Mouse (Mus musculus) neural tube, embryonic 14.5 days (tissue): ENCODE measurements around the gene Mindy2. TPM values are rescaled to one million over a fixed set of nuclear protein-coding genes. Genes with fewer than 3 reads are reported as not detected.
A peak's percentile ranks its signal among the peaks of the same experiment; 100 is the strongest.

Source experiments
- ATAC-seq: fragments of 200-750 bp; cut with Nextera tagmentation; 2 replicates; pipeline ENCODE4 v1.8.0; 2017; ENCODE audit warnings: low read depth, mild to moderate bottlenecking, moderate TSS enrichment, moderate library complexity
- H3K27ac ChIP-seq: fragments of 300-500 bp; sonication (generic); 2 replicates; pipeline ENCODE4 v1.5.1; 2014; ENCODE audit warnings: low read depth, mild to moderate bottlenecking, control low read depth, low read length, moderate library complexity, mixed read lengths
- H3K27me3 ChIP-seq: fragments of 300-500 bp; sonication (generic); 2 replicates; pipeline ENCODE4 v1.6.1; 2014; ENCODE audit warnings: low read length; ENCODE audit not compliant: control insufficient read depth, insufficient read depth
- H3K36me3 ChIP-seq: fragments of 300-500 bp; sonication (generic); 2 replicates; pipeline ENCODE4 v1.6.1; 2014; ENCODE audit warnings: low read length, mixed read lengths; ENCODE audit not compliant: control insufficient read depth, insufficient read depth
- H3K4me1 ChIP-seq: fragments of 300-500 bp; sonication (generic); 2 replicates; pipeline ENCODE4 v1.6.1; 2014; ENCODE audit warnings: low read length; ENCODE audit not compliant: control insufficient read depth, insufficient read depth
- H3K4me2 ChIP-seq: fragments of 300-500 bp; sonication (generic); 2 replicates; pipeline ENCODE4 v1.6.1; 2014; ENCODE audit warnings: mild to moderate bottlenecking, low read depth, low read length, control low read depth
- H3K4me3 ChIP-seq: fragments of 300-500 bp; sonication (generic); 2 replicates; pipeline ENCODE4 v1.5.1; 2014; ENCODE audit warnings: low read depth, low read length, control low read depth, mixed read lengths
- H3K9ac ChIP-seq: fragments of 300-500 bp; sonication (generic); replicated peaks from 2 replicates; pipeline ENCODE4 v1.6.1; 2014; ENCODE audit warnings: low read depth, mild to moderate bottlenecking, control low read depth, low read length, mixed read lengths
- H3K9me3 ChIP-seq: fragments of 300-500 bp; sonication (generic); 2 replicates; pipeline ENCODE4 v1.6.1; 2016; ENCODE audit warnings: low read length; ENCODE audit not compliant: control insufficient read depth
- WGBS: fragments of 180-500 bp; shearing (Covaris S2); extraction: QIAGEN DNeasy Blood & Tissue Kit; methylation state at CpG from one replicate; pipeline ENCODE4 v1.1.7; 2014; 5-methylcytosine and 5-hydroxymethylcytosine counted together
- polyA plus RNA-seq: library from polyadenylated mRNA; unstranded; fragments of >200 nt; fragmentation: Nextera tagmentation; extraction: Ambion mirVana; gene quantifications from 2 replicates; pipeline ENCODE4 v1.2.1, GENCODE M21; 2014

Gene Mindy2
- polyA plus RNA-seq, 1 experiment from 2014 or later = 20.4 TPM

GRCm38 (mm10) chr9:70688301-70688968 is 31.5 kb upstream of the Mindy2 start:
- H3K4me1 ChIP-seq = no peaks in the 10 kb centered on the region
- H3K27ac ChIP-seq = no peak overlapping the region
- no peak for ATAC-seq
- H3K27me3 ChIP-seq = no peaks in the 10 kb centered on the region
- 91% methylated on average over 2 of the region's 2 CpGs for WGBS
- no peaks in the 10 kb centered on the region for H3K36me3 ChIP-seq
- H3K9ac ChIP-seq = no peak overlapping the region
- H3K4me3 ChIP-seq = no peak overlapping the region
- no peak overlapping the region for H3K4me2 ChIP-seq
- no peaks in the 10 kb centered on the region for H3K9me3 ChIP-seq

- Histone ChIP-seq H3K4me1 (peaks cover 21% of the 10 kb centered on the region), H3K9ac (no peak overlapping the region), H3K36me3 (no peaks in the 10 kb centered on the region), H3K4me3 (no peak overlapping the region), H3K27ac (no peak overlapping the region), H3K4me2 (no peak overlapping the region), H3K27me3 (no peaks in the 10 kb centered on the region), H3K9me3 (no peaks in the 10 kb centered on the region)
- WGBS = 91% methylated on average over 1 of the region's 1 CpGs
- ATAC-seq = no peak
These were observed 25.2 kb upstream of the Mindy2 start for GRCm38 (mm10) chr9:70682202-70682601.

- Histone ChIP-seq H3K4me1 (peaks cover 21% of the 10 kb centered on the region), H3K27ac (peak overlapping the region; percentile 93), H3K9ac (peak overlapping the region; percentile 92), H3K27me3 (no peaks in the 10 kb centered on the region), H3K36me3 (no peaks in the 10 kb centered on the region), H3K9me3 (no peaks in the 10 kb centered on the region), H3K4me3 (peak overlapping the region; percentile 97), H3K4me2 (peak overlapping the region; percentile 86)
- WGBS = under 1% methylated on average over 83 of the region's 103 CpGs
- ATAC-seq = no peak; the same call in none of the 2 replicates
These were observed 22.4 kb upstream of the Mindy2 start for GRCm38 (mm10) chr9:70679132-70680091.

- Histone ChIP-seq H3K27ac (peak within 1 kb of the TSS; percentile 93), H3K27me3 (no peaks in the 10 kb centered on the region), H3K9ac (peak within 1 kb of the TSS; percentile 92), H3K4me1 (peaks cover 21% of the 10 kb centered on the region), H3K4me3 (peak within 1 kb of the TSS; percentile 97), H3K9me3 (no peaks in the 10 kb centered on the region), H3K36me3 (no peaks in the 10 kb centered on the region), H3K4me2 (peak within 1 kb of the TSS; percentile 86)
- ATAC-seq = peak; percentile 99
- WGBS = under 1% methylated on average over 41 of the region's 48 CpGs
These were observed 21.7 kb upstream of the Mindy2 start, which contains the start of gene Adam10 for GRCm38 (mm10) chr9:70678682-70679131. Gene Adam10 (plus strand): TSS chr9:70678997.

GRCm38 (mm10) chr9:70675961-70676360 is 19.0 kb upstream of the Mindy2 start:
- Histone ChIP-seq H3K4me2 (no peak overlapping the region), H3K9ac (no peak overlapping the region), H3K4me3 (no peak overlapping the region), H3K36me3 (no peaks in the 10 kb centered on the region), H3K27ac (no peak overlapping the region), H3K27me3 (no peaks in the 10 kb centered on the region), H3K9me3 (no peaks in the 10 kb centered on the region), H3K4me1 (peaks cover 10% of the 10 kb centered on the region)
- WGBS = 88% methylated on average over 5 of the region's 5 CpGs
- no peak for ATAC-seq

GRCm38 (mm10) chr9:70675117-70675516 is 18.1 kb upstream of the Mindy2 start:
- H3K27me3 ChIP-seq = no peaks in the 10 kb centered on the region
- no peak overlapping the region for H3K4me2 ChIP-seq
- H3K27ac ChIP-seq = no peak overlapping the region
- H3K9ac ChIP-seq = no peak overlapping the region
- no peak overlapping the region for H3K4me3 ChIP-seq
- WGBS = 83% methylated on average over 4 of the region's 4 CpGs
- no peaks in the 10 kb centered on the region for H3K36me3 ChIP-seq
- H3K4me1 ChIP-seq = peaks cover 2% of the 10 kb centered on the region
- no peaks in the 10 kb centered on the region for H3K9me3 ChIP-seq
- ATAC-seq = no peak

GRCm38 (mm10) chr9:70673656-70674055 is 16.7 kb upstream of the Mindy2 start:
- no peak overlapping the region for H3K4me2 ChIP-seq
- WGBS = 88% methylated on average over 4 of the region's 4 CpGs
- no peaks in the 10 kb centered on the region for H3K27me3 ChIP-seq
- no peaks in the 10 kb centered on the region for H3K9me3 ChIP-seq
- no peak for ATAC-seq
- no peaks in the 10 kb centered on the region for H3K36me3 ChIP-seq
- H3K4me3 ChIP-seq = no peak overlapping the region
- H3K27ac ChIP-seq = no peak overlapping the region
- no peaks in the 10 kb centered on the region for H3K4me1 ChIP-seq
- no peak overlapping the region for H3K9ac ChIP-seq

- no peaks in the 10 kb centered on the region for H3K4me1 ChIP-seq
- no peak for ATAC-seq
- no peaks in the 10 kb centered on the region for H3K9me3 ChIP-seq
- no peak overlapping the region for H3K4me2 ChIP-seq
- no peak overlapping the region for H3K4me3 ChIP-seq
- 61% methylated on average over 10 of the region's 10 CpGs for WGBS
- no peak overlapping the region for H3K27ac ChIP-seq
- H3K27me3 ChIP-seq = no peaks in the 10 kb centered on the region
- no peaks in the 10 kb centered on the region for H3K36me3 ChIP-seq
- no peak overlapping the region for H3K9ac ChIP-seq
These were observed 15.0 kb upstream of the Mindy2 start for GRCm38 (mm10) chr9:70671772-70672579.
